Comparison of ENCODE assay signal across 20 mouse cellular contexts in genomic region chr15:3622746-3623145, GRCm38 (mm10). TPM values are rescaled to one million over a fixed set of nuclear protein-coding genes. Genes with fewer than 3 reads are reported as not detected.
DNase-seq lines count a peak whose midpoint lies in the region; ATAC-seq and TF ChIP-seq lines count a peak whose summit lies in the region.
"Had no signal": no experiment of that assay in that cellular context is flagged by ENCODE, and none has a peak within 500 bp of the region (broad histone marks: within the 10 kb centered on the region; RNA-seq: fewer than 3 reads in every experiment).

No protein-coding gene starts in this region.

- H3K27me3 ChIP-seq in embryonic facial prominence, embryonic 14.5 days (replicated peaks; ENCODE audit: control insufficient read depth, insufficient read depth, low read length): no peaks in the 10 kb centered on the region
- H3K27me3 ChIP-seq in embryonic facial prominence, embryonic 10.5 days (replicated peaks; ENCODE audit: low read depth, poor library complexity, severe bottlenecking): no peaks in the 10 kb centered on the region
- no peaks in the 10 kb centered on the region for H3K27me3 ChIP-seq in lung, embryonic 14.5 days (ENCODE audit: insufficient read depth, low read length)
- H3K27me3 ChIP-seq in midbrain, embryonic 10.5 days (ENCODE audit: low read depth, poor library complexity, severe bottlenecking): no peaks in the 10 kb centered on the region
- H3K27me3 ChIP-seq: embryonic facial prominence, embryonic 13.5 days; forebrain, embryonic 13.5 days; forebrain, embryonic 15.5 days had no signal

- no peak for ATAC-seq in embryonic facial prominence, embryonic 14.5 days (ENCODE audit: low read depth)
- ATAC-seq in lung, embryonic 14.5 days (ENCODE audit: insufficient read depth): no peak
- ATAC-seq: forebrain, embryonic 13.5 days; forebrain, embryonic 15.5 days; forebrain, postnatal 0 days had no signal

- no peak overlapping the region for H3K4me2 ChIP-seq in embryonic facial prominence, embryonic 14.5 days (ENCODE audit: low read depth, low read length)
- H3K4me2 ChIP-seq in lung, embryonic 14.5 days: no peak overlapping the region
- H3K4me2 ChIP-seq: embryonic facial prominence, embryonic 13.5 days; forebrain, embryonic 13.5 days; forebrain, embryonic 15.5 days had no signal

- H3K4me3 ChIP-seq in embryonic facial prominence, embryonic 14.5 days (ENCODE audit: low read depth, low read length): no peak overlapping the region
- H3K4me3 ChIP-seq in embryonic facial prominence, embryonic 10.5 days: no peak overlapping the region
- no peak overlapping the region for H3K4me3 ChIP-seq in lung, embryonic 14.5 days (ENCODE audit: low read depth, low read length)
- H3K4me3 ChIP-seq in midbrain, embryonic 10.5 days: no peak overlapping the region
- H3K4me3 ChIP-seq: embryonic facial prominence, embryonic 13.5 days; forebrain, embryonic 13.5 days; forebrain, embryonic 15.5 days had no signal

- DNase-seq in embryonic facial prominence, embryonic 14.5 days (ENCODE audit: low spot score): peak; percentile 62
- DNase-seq in embryonic facial prominence, embryonic 10.5 days (ENCODE audit: low spot score): no peak
- peak; percentile 4 for DNase-seq in lung, embryonic 14.5 days
- DNase-seq in lung, adult 18-20 months: no peak
- DNase-seq in NIH3T3 (ENCODE audit: low read depth): peak; percentile 68
- DNase-seq in midbrain, embryonic 10.5 days (ENCODE audit: low spot score): no peak
- DNase-seq in spleen, postnatal 4 days (ENCODE audit: low spot score in 2 of 2): no peak
- DNase-seq: adrenal gland, adult 2 months; adrenal gland, postnatal 10 days; adrenal gland, postnatal 25 days; cerebellum, adult 11-12 months; cerebellum, adult 2 months; cerebellum, adult 9-10 months; cerebellum, postnatal 14 days; cerebellum, postnatal 36 days; embryo, embryonic 11 days; forebrain, postnatal 0 days had no signal

- no peak overlapping the region for H3K9ac ChIP-seq in embryonic facial prominence, embryonic 14.5 days (ENCODE audit: low read depth, low read length)
- no peak overlapping the region for H3K9ac ChIP-seq in lung, embryonic 14.5 days
- H3K9ac ChIP-seq: embryonic facial prominence, embryonic 13.5 days; forebrain, embryonic 13.5 days; forebrain, embryonic 15.5 days; forebrain, postnatal 0 days had no signal

- no peaks in the 10 kb centered on the region for H3K4me1 ChIP-seq in embryonic facial prominence, embryonic 14.5 days (ENCODE audit: control insufficient read depth, insufficient read depth, low read length)
- H3K4me1 ChIP-seq in embryonic facial prominence, embryonic 10.5 days: no peaks in the 10 kb centered on the region
- H3K4me1 ChIP-seq in lung, embryonic 14.5 days (ENCODE audit: insufficient read depth): no peaks in the 10 kb centered on the region
- H3K4me1 ChIP-seq in midbrain, embryonic 10.5 days: no peaks in the 10 kb centered on the region
- H3K4me1 ChIP-seq: embryonic facial prominence, embryonic 13.5 days; forebrain, embryonic 13.5 days; forebrain, embryonic 15.5 days had no signal

- no peak for TF ChIP-seq CTCF in lung, embryonic 14.5 days (IDR thresholded peaks at IDR 0.05; ENCODE audit: low read depth)

- H3K36me3 ChIP-seq in embryonic facial prominence, embryonic 14.5 days (ENCODE audit: control insufficient read depth, insufficient read depth, low read length): no peaks in the 10 kb centered on the region
- H3K36me3 ChIP-seq in embryonic facial prominence, embryonic 10.5 days (replicated peaks): no peaks in the 10 kb centered on the region
- H3K36me3 ChIP-seq in lung, embryonic 14.5 days (ENCODE audit: insufficient read depth): no peaks in the 10 kb centered on the region
- H3K36me3 ChIP-seq in midbrain, embryonic 10.5 days: no peaks in the 10 kb centered on the region
- H3K36me3 ChIP-seq: embryonic facial prominence, embryonic 13.5 days; forebrain, embryonic 15.5 days had no signal

- H3K9me3 ChIP-seq in embryonic facial prominence, embryonic 14.5 days (ENCODE audit: control insufficient read depth, low read length): no peaks in the 10 kb centered on the region
- H3K9me3 ChIP-seq in embryonic facial prominence, embryonic 10.5 days: no peaks in the 10 kb centered on the region
- H3K9me3 ChIP-seq in lung, embryonic 14.5 days (ENCODE audit: low read depth, low read length): no peaks in the 10 kb centered on the region
- H3K9me3 ChIP-seq in midbrain, embryonic 10.5 days (replicated peaks): no peaks in the 10 kb centered on the region
- H3K9me3 ChIP-seq: embryonic facial prominence, embryonic 13.5 days; forebrain, embryonic 13.5 days; forebrain, embryonic 15.5 days had no signal

- H3K27ac ChIP-seq in embryonic facial prominence, embryonic 14.5 days (replicated peaks; ENCODE audit: low read depth, low read length): no peak overlapping the region
- H3K27ac ChIP-seq in embryonic facial prominence, embryonic 10.5 days (replicated peaks): no peak overlapping the region
- no peak overlapping the region for H3K27ac ChIP-seq in lung, embryonic 14.5 days (ENCODE audit: low read depth)
- H3K27ac ChIP-seq in midbrain, embryonic 10.5 days (replicated peaks): no peak overlapping the region
- H3K27ac ChIP-seq: embryonic facial prominence, embryonic 13.5 days; forebrain, embryonic 13.5 days; forebrain, embryonic 15.5 days had no signal

RNA-seq across cellular contexts. Expression of gene Ghr, which starts 39.5 kb away (rescaled TPM):
- 59.1 and 64.8 TPM in 2 replicates for polyA plus RNA-seq in embryonic facial prominence, embryonic 14.5 days (2014; fragmentation: Nextera tagmentation; extraction: Ambion mirVana)
- polyA plus RNA-seq in embryonic facial prominence, embryonic 10.5 days (2016; fragmentation: Nextera tagmentation; extraction: Ambion mirVana): 11.3 and 12.7 TPM in 2 replicates
- polyA plus RNA-seq in lung, embryonic 14.5 days (2014; fragmentation: Nextera tagmentation; extraction: Ambion mirVana): 133 and 139 TPM in 2 replicates
- 6.9 and 10.3 TPM in 2 replicates for polyA plus RNA-seq in midbrain, embryonic 10.5 days (2016; fragmentation: Nextera tagmentation; extraction: Ambion mirVana)

Comparison
In these comparisons a context has a peak if more than half of its experiments do, and no peak if none do; other contexts are left out.
1. DNase-seq: peak in embryonic facial prominence, embryonic 14.5 days (single experiment), lung, embryonic 14.5 days (single experiment) and NIH3T3 (single experiment); none in embryonic facial prominence, embryonic 10.5 days (single experiment), lung, adult 18-20 months (0 of 2), midbrain, embryonic 10.5 days (single experiment) and spleen, postnatal 4 days (0 of 2).